Mouse (Mus musculus) myocyte (in vitro differentiated cells): ENCODE measurements around the gene Zfp142. TPM values are rescaled to one million over a fixed set of nuclear protein-coding genes. Genes with fewer than 3 reads are reported as not detected.

Experiments used
- H3K27me3 ChIP-seq: one replicate; pipeline ENCODE4 v1.6.1; 2011; ENCODE audit not compliant: control insufficient read depth, insufficient read depth, insufficient read length
- H3K36me3 ChIP-seq: one replicate; pipeline ENCODE4 v1.6.1; 2011; ENCODE audit not compliant: control insufficient read depth, insufficient read depth
- H3K4me2 ChIP-seq: one replicate; pipeline ENCODE4 v1.6.1; 2011; ENCODE audit warnings: low read depth, control low read depth
- H3K4me3 ChIP-seq: one replicate; pipeline ENCODE4 v1.5.1; 2011; ENCODE audit warnings: mild to moderate bottlenecking, control low read depth, moderate library complexity
- H3K79me2 ChIP-seq: one replicate; pipeline ENCODE4 v1.6.1; 2011; ENCODE audit not compliant: control insufficient read depth, insufficient read depth
- H3ac ChIP-seq: one replicate; pipeline ENCODE4 v1.6.1; 2011; ENCODE audit not compliant: control insufficient read depth, insufficient read length
- CEBPB ChIP-seq: IDR thresholded peaks from 2 replicates; pipeline ENCODE4 v1.6.1; 2011; ENCODE audit warnings: mild to moderate bottlenecking, moderate library complexity; ENCODE audit not compliant: poor library complexity, insufficient read depth, severe bottlenecking
- E2F4 ChIP-seq: IDR thresholded peaks from one replicate; pipeline ENCODE4 v1.6.1; 2011; ENCODE audit warnings: mild to moderate bottlenecking, control low read depth, moderate library complexity; ENCODE audit not compliant: insufficient read depth
- MAX ChIP-seq: IDR thresholded peaks from one replicate; pipeline ENCODE4 v1.6.1; 2011; ENCODE audit warnings: low read depth, mild to moderate bottlenecking, control low read depth
- MYOD1 ChIP-seq, 3 experiments: IDR thresholded peaks; one replicate each; pipeline ENCODE4 v1.6.1; 2011; ENCODE audit warnings: control low read depth in 2 of 3, low read depth in 2 of 3, mild to moderate bottlenecking in 2 of 3, moderate library complexity in 1 of 3; ENCODE audit not compliant: insufficient read length in 2 of 3, control insufficient read depth in 1 of 3
- MYOG ChIP-seq, 3 experiments: IDR thresholded peaks; one replicate each; pipeline ENCODE4 v1.6.1; 2011; ENCODE audit warnings: control low read depth in 2 of 3, low read depth in 2 of 3, mild to moderate bottlenecking in 2 of 3; ENCODE audit not compliant: insufficient read length in 2 of 3, control insufficient read depth in 1 of 3, insufficient read depth in 1 of 3
- POLR2A ChIP-seq: IDR thresholded peaks from one replicate; pipeline ENCODE4 v1.6.1; 2011; ENCODE audit warnings: low read depth, mild to moderate bottlenecking, control low read depth, moderate library complexity; ENCODE audit not compliant: insufficient read length
- POLR2AphosphoS2 ChIP-seq: IDR thresholded peaks from one replicate; pipeline ENCODE4 v1.6.1; 2011; ENCODE audit warnings: low read depth, control low read depth; ENCODE audit not compliant: insufficient read length
- REST ChIP-seq: IDR thresholded peaks from one replicate; pipeline ENCODE4 v1.6.1; 2011; ENCODE audit warnings: mild to moderate bottlenecking, control low read depth, moderate library complexity; ENCODE audit not compliant: insufficient read depth, insufficient read length
- SRF ChIP-seq: IDR thresholded peaks from one replicate; pipeline ENCODE4 v1.6.1; 2011; ENCODE audit warnings: low read depth; ENCODE audit not compliant: control insufficient read depth, insufficient read length
- TCF12 ChIP-seq: IDR thresholded peaks from one replicate; pipeline ENCODE4 v1.6.1; 2011; ENCODE audit warnings: mild to moderate bottlenecking, control low read depth; ENCODE audit not compliant: poor library complexity, insufficient read depth, severe bottlenecking
- TCF3 ChIP-seq: IDR thresholded peaks from one replicate; pipeline ENCODE4 v1.6.1; 2011; ENCODE audit warnings: low read depth, control low read depth; ENCODE audit not compliant: insufficient read length
- USF1 ChIP-seq: IDR thresholded peaks from one replicate; pipeline ENCODE4 v1.6.1; 2011; ENCODE audit warnings: low read depth, mild to moderate bottlenecking, control low read depth, moderate library complexity
- polyA plus RNA-seq: library from polyadenylated mRNA; unstranded; fragments of >200 nt; fragmentation: generic; extraction: Trizol; gene quantifications from one replicate; pipeline ENCODE4 v1.2.1, GENCODE M21; 2012; ENCODE audit warnings: missing spikeins

Gene Zfp142
- polyA plus RNA-seq, 1 experiment = 7.1 TPM

DNA sequence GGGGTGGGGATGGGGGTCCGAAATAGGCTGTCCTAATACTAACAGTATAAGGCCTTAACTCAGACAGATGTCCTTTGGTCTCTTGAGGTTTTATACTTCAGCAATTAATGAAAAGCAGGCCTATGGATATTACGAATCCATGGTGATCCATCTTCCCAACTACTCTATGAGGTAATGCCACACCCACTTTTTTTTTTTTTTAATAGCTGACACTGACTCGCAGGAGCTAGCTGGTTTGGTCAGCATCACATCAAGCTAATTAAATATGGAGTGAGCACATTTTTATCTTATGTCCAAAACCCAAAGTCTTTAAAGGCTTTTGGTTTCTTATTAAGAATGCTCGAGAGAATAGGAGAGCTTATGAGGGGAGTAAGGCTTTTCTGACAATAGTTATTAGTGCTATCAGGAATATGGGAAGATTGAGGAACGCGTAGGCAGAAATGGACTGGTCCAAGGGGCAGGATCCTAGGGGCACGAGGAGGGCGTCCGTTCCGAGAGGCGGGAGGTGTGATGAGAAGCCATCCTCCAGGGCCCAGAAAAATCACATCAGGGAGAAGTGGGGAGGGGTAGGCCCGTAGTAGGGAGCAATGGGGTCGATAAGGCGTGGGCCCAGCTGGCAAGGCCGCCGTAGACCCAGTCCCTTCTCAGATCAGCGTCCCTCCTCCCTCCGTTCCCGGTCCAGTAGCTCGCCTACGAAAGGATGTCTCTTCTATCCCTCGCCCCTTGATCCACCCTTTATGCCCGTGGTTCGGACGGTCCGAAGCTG lies 12.6 kb upstream of the Zfp142 start:
- H3K4me3 ChIP-seq = peak overlapping the region; percentile 64
- H3K36me3 ChIP-seq = peaks cover 19% of the 10 kb centered on the region
- peak overlapping the region; percentile 66 for H3K4me2 ChIP-seq
- TF ChIP-seq E2F4 (no peak), REST (no peak), SRF (no peak), MYOD1 (IDR thresholded peaks at IDR 0.05; ENCODE audit: control insufficient read depth in 1 of 3, insufficient read length in 2 of 3, low read depth in 2 of 3) (no peak), POLR2AphosphoS2 (no peak), CEBPB (no peak)
- H3K79me2 ChIP-seq = peaks cover 20% of the 10 kb centered on the region
- H3K27me3 ChIP-seq = no peaks in the 10 kb centered on the region
- H3ac ChIP-seq = peak overlapping the region; percentile 35

DNA sequence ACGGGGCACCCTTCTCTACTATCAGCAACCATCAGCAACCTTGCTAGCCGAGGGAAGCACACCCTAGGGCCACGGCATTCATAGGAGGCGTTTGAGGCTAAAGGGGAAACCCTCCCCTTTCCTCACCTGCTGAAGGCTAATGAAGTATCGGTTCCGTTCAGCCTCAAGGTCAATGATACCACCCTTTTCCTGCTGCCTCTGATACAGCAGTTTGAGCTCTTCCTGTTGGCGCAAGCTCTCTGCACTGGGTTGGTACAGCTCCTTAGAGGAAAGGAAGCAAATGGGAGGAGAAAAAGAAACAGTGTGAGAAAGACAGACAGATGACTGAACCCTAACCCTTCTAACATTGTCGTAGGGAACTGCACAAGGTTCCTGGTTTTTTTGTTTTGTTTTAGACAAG lies 6.4 kb upstream of the Zfp142 start:
- H3K4me2 ChIP-seq = no peak overlapping the region
- H3K27me3 ChIP-seq = no peaks in the 10 kb centered on the region
- H3ac ChIP-seq = no peak overlapping the region
- peaks cover 5% of the 10 kb centered on the region for H3K79me2 ChIP-seq
- peaks cover 32% of the 10 kb centered on the region for H3K36me3 ChIP-seq
- H3K4me3 ChIP-seq = no peak overlapping the region
- no peak for TF ChIP-seq TCF3
- TF ChIP-seq POLR2A = peak; percentile 7

- Histone ChIP-seq H3K4me3 (peak overlapping the region; percentile 66), H3K36me3 (peaks cover 10% of the 10 kb centered on the region), H3ac (peak overlapping the region; percentile 49), H3K4me2 (peak overlapping the region; percentile 84), H3K79me2 (peaks cover 46% of the 10 kb centered on the region), H3K27me3 (no peaks in the 10 kb centered on the region)
- TF ChIP-seq POLR2A = peak; percentile 3
- peak; percentile 36 for TF ChIP-seq USF1
- TF ChIP-seq MAX = no peak
Observed at GRCm38 (mm10) chr1:74587233-74587772, 743 bp downstream of the Zfp142 start.

DNA sequence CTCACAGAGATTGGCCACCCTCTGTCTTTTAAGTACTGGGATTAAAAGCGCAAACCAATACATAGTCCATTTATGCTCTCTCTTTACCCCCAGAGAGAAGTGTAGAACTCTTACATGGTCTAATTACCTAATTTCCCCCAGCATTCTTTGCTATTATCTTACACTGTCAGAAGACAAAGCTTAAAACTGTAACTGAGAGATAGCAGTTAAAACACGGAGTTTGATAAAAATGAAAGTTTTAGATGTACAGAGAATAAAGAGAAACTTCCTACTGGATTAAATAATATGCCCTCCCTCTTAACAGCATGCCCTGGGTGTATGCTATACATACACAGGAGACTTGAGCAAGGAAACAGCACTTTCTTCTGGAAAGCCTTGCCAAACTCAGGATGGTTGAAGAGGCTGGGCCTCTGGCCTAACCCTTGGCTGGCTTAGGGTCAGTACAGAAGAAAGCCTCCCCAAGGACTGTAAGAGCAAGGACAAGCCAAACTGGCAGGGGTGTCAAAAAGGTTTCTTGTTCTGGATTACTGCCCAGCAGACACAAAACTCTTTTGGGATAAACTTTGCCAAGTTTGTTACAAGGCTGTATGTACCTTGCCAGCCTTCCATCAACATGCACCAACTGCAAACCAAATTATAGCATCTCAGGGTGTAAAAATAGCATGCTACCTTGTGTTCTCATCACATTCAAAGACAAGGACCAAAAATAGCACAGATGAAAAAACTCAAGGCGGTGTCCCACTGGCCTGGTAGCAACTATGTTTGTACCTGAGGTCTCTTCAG lies 3.2 kb downstream of the Zfp142 start:
- peaks cover 22% of the 10 kb centered on the region for H3K36me3 ChIP-seq
- peak overlapping the region; percentile 8 for H3K4me2 ChIP-seq
- TF ChIP-seq TCF12 = no peak
- TF ChIP-seq MYOD1 (IDR thresholded peaks at IDR 0.05; ENCODE audit: control insufficient read depth in 1 of 3, insufficient read length in 2 of 3, low read depth in 2 of 3) = peak in 1 of 3 experiments; percentile 11
- H3K4me3 ChIP-seq = no peak overlapping the region
- H3K27me3 ChIP-seq = no peaks in the 10 kb centered on the region
- peaks cover 48% of the 10 kb centered on the region for H3K79me2 ChIP-seq
- no peak overlapping the region for H3ac ChIP-seq

- TF ChIP-seq REST (no peak), POLR2AphosphoS2 (no peak), TCF12 (no peak), CEBPB (no peak), TCF3 (no peak), MYOD1 (IDR thresholded peaks at IDR 0.05; ENCODE audit: control insufficient read depth in 1 of 3, insufficient read length in 2 of 3, low read depth in 2 of 3) (no peak), MYOG (IDR thresholded peaks at IDR 0.05; ENCODE audit: control insufficient read depth in 1 of 3, insufficient read depth in 1 of 3, insufficient read length in 2 of 3, low read depth in 2 of 3) (no peak), MAX (no peak), E2F4 (no peak), SRF (no peak), POLR2A (no peak), USF1 (no peak)
- peaks cover 48% of the 10 kb centered on the region for H3K79me2 ChIP-seq
- no peak overlapping the region for H3K4me3 ChIP-seq
- H3K4me2 ChIP-seq = no peak overlapping the region
- no peaks in the 10 kb centered on the region for H3K27me3 ChIP-seq
- H3K36me3 ChIP-seq = peaks cover 32% of the 10 kb centered on the region
- no peak overlapping the region for H3ac ChIP-seq
Observed at GRCm38 (mm10) chr1:74582621-74583020, 5.4 kb downstream of the Zfp142 start.
